Mouse (Mus musculus) right cerebral cortex, adult 2 months (tissue): ENCODE measurements around the gene Kctd20.

Source experiments
- DNase-seq, 2 experiments: peaks; one replicate each; pipeline ENCODE4 v3.0.0; 2021 to 2022; ENCODE audit warnings: low spot score in 2 of 2

Gene Kctd20

DNA sequence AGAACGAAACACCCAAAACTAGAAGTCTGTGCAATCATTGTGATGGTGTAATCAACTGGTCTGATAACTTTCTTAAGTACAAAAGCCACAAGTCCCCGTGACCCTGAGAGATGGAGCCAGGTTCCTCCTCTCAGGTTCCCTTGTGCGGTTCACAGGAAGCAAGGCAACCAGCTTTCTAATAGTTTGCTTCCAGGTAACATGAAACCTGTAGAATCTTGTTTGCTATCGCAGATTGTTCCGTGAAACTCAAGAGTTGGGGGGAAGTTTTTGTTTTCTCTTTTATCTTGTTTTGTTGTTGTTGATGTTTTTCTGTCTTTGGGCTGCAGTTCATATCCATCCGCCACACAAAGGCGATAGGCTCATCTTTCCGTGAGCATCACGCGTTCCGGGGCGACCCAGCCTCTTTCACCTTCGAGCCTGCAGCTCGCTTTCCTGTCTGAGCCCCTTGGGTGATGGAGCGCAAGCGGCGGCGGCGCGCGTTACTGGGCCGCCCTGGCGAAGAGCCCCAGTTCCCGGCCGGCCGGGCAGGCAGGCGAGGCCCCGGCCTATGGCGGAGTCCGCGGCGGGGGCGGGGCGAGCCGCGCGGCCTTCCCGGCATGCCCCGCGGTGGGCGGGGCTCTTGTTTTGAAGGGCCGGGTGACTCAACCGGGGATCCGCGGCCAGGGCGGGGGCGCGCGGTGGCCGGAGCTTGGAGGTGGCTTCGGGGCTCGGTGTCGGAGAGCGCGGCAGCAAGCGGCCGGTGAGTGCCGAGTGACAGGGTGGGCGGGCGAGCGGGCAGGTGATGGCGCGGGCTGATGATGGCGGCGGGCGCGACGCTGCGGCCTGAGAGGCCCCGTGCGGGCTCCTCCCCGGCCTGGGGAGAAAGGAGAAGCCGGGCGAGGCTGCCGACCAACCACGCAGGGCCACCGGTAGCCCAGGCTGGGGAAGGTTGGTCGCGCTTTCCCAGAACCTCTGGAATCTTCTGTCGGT lies at the start of gene Kctd20:
Kctd20 (plus strand) TSS at position 120 of the 969 bp plus-strand sequence.
- DNase-seq: peak; percentile 85 to 88

DNA sequence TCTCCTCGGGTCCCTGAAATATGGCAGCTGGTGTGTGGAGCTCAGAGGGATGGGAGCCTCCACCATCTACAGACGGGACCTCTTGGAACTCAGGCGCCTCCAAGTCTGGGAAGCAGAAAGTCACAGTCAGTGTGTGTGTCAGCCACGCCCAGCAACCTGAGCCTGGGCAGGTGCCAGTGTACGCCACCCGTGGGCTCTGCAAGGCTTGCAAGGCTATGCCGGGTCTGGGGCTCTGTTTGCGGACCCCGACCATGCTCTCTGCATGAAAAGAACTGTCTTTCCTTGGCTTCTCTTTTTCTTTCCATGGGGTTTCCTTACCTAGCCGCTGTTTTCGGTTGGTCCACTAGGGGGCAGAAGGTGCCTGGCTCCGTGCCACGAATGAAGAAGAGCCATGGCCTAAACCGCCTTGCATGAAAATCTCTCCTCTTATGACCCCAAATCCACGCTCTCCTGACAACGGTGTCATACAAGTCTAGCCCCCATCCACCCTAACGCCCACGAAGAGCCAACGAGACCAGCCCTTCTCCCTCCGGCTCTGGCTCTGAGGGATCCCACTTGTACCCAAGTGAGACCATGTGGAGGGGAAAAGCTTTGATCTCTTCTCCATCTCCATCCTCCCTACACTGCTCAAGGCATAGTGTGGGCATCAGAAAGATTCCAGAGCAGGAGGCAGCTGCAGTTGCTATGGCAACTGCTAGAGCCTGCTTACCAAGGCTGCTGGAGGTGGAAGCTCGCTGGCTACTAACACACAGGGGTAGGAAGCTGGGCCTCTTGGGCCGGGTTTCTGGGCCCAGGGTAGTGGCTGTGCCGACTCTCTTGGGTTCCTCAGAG lies 47.0 kb upstream of the Kctd20 start:
- DNase-seq: peak; percentile 70 to 73

DNA sequence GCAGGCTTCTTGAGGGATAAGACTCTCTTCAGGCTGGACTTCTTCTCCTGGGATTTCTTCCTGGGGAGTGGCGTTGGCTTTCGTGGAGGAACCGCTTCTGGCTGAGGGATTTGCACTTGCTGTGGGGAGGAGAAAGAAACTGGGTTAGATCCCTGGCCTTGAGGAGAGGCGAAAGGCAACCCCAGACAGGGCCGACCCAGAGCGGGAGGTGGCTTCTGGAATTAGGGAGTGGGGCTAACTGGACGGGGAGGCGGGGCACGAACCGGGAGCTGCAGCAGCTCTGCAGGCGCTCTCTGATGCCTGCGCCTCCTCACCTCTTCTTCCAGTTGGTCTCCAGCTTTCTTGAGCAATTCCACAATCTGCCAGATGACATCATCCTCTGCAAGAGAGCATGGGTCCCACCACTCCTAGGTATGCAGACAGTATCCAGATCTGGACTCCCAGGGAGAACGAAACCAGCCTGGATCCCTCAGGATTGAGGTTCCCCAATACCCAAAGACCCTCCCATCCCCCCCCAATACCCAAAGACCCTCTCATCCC lies 46.3 kb upstream of the Kctd20 start:
- peak in 1 of 2 experiments; percentile 25 for DNase-seq

DNA sequence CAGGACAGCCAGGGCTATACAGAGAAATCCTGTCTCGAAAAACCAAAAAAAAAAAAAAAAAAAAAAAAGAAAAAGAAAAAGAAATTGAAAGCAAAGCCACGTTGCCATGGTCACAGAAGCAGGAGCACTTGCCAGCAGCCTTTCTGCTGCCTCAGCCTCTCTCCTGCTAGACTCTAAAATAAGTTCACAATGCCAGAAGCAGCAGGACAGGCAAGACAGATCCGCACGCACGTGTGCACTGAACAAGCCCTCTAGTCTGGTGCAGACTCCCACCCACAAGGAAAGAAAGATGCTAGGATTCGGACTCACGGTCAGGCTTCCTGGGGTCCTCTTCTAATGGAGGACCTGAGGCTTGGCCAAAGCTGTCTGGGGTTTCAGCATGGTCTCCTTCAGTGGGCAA lies 43.8 kb upstream of the Kctd20 start:
- DNase-seq: peak; percentile 62 to 64

DNA sequence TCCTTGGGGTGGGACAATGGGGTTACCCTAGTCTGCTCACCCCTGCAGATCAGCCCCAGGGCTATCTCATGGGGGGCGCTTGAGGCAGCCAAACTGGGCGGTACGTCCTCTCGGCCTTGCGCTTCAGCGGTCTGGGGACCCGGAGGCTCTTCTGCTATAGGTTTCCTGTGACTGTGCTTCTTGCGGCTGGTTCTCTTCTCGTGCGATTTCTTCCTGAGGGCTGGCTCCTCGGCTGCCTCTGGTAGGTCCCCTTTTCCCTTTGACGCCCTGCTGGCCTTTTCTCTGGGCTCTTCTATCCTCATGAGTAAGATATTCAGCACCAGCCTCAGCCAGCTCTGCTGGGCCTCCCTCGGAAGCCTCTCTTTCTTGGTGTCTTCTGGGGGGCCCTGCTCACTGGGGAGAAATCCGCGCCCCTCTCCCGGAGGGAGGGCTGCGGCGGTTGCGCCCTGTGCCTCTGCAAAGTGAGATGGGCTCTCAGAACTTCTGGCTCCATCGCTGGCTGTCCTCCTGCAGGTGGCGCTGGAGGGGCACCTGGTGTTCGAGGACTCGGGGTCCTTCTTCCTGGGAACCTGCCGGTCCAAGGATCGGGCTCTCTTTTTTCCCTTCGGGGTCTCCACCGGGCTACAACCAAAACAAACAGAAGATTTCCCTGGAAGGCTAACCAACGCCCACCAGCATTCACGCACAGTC lies 42.4 kb upstream of the Kctd20 start:
- peak; percentile 36 to 37 for DNase-seq

DNA sequence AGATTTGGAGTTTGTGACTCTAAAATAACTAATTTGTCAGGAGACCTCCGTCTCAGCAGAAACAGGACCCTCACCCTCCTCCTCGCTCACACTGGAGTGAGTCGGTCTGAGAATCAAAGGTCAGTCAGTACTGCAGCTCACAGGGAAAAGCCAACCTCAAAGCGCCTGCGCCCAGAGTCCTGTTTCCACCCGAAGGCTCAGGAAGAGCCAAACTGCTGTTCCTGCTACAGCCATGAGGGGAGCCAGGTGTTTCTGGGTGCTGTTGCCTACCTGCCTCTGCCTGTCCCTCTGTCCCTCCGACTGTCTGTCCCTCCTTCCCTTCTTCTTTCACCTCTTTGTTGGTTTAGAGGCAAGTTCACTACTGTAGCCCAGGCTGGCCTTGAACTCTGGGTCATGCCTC lies 41.6 kb upstream of the Kctd20 start:
- no peak for DNase-seq

DNA sequence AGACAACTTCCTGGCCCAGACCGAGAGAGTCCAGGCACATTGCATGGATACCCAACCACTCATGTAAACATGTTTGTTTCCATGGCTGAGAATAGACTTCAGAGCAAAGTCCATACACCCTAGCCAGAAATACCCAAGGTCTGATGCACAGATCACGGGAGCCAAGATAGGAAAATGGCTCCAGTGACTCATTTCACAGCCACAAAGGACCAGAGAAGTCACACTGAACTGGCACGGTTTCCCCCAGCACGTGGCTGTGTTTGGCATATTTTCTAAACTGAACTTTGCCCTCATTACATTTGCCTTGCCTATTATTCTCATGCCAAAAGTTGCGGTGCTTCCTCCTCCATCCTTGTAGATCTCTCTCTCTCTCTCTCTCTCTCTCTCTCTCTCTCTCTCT lies 38.5 kb upstream of the Kctd20 start:
- DNase-seq: no peak

DNA sequence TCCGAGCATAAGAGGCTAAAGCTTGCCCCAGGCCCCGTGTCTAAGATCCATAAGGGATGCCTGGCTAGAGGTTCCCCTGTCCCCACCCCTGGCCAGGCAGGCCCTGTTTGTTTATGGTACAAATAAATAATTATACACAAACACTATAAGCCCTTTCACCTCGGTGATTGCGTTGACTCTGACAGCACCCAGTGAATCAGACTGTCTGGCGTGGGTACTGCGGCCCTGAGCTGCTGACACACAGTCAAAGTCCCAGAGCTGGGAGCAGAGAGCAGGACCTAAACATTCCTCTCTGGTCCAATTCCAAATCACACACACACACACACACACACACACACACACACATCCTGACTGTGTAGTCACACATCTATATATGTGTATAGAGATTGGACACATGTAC lies 37.8 kb upstream of the Kctd20 start:
- no peak for DNase-seq

DNA sequence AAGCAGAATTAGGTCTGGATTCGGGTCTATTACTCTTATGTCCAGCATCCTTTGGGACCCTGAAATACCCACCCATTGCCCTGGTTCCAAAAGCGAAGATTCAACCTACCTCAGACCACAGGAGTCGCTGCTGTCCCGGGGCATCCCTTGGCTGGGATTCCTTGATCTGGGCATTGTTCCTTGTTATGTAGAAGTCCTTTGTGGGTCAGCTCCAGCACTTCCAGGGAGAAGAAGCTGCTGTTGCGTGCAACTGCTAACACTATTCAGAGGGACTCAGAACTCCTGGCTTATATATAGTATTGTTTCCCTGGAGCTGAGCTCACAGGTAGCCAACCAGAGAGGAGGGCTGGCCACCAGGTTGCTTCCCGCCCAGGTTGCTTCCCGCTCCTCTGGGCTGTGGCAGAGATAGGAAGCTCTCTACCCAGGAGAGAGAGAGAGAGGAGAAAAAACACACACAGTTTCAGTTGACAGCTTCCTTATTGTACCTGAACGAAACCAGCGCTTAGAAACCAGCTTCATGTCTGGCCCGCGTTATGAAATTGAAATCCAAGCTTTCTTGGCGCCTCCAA lies 36.6 kb upstream of the Kctd20 start, which contains the start of gene 4930539E08Rik:
4930539E08Rik (minus strand) TSS at position 265 of the 569 bp plus-strand sequence.
- no peak for DNase-seq

DNA sequence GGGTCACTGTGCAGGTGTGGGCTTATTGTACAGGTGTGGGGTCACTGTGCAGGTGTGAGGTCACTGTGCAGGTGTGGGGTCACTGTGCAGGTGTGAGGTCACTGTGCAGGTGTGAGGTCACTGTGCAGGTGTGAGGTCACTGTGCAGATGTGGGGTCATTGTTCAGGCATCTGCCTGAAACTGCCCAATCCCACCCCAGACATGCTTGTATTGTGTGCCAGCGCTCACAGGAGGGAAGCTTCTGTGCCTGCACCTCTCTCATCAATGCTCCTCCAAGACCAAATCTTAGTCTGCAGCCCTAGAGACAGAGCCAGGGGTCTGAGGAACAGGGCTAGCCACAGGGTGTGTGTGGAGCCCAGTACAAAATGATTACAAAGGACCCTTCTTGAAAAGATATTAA lies 35.2 kb upstream of the Kctd20 start:
- no peak for DNase-seq

DNA sequence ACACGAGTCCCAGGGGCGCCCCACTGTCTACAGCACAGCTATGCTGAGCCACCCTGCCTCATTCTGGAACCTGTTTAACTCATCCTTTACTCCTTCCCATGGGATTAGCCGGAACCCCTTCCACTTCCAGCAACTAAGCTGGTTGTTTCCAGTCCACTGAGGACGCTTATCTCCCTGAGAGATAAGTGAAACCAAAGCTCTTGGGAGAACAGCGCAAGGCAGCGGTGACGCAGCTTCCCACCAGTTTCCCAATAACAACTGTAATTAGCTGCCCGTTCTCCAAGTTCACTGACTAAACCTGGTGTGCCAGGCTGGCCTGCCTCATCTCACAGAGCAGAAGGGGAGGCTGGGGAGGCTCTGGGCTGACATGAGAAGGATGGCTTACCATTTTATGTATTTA lies 30.7 kb upstream of the Kctd20 start:
- DNase-seq: no peak

DNA sequence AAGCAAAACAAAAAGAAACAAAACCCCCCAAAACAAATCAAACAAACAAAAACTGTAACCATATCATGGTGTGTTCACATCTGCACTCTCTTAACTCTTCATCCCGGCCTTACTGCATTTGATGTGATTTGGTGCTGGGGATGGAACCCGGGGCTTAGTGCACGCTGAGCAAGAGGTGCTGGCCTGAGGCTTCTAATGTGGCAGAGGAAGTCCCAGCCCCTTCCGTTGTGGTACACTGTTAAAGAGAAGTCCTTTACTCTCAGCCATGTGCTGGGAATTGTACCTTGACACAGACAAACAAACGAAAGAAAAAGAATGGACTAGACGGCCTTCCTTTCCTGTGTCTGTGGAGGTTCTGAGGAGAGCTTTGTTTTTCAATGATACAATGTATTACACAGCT lies 29.7 kb upstream of the Kctd20 start:
- DNase-seq: no peak

DNA sequence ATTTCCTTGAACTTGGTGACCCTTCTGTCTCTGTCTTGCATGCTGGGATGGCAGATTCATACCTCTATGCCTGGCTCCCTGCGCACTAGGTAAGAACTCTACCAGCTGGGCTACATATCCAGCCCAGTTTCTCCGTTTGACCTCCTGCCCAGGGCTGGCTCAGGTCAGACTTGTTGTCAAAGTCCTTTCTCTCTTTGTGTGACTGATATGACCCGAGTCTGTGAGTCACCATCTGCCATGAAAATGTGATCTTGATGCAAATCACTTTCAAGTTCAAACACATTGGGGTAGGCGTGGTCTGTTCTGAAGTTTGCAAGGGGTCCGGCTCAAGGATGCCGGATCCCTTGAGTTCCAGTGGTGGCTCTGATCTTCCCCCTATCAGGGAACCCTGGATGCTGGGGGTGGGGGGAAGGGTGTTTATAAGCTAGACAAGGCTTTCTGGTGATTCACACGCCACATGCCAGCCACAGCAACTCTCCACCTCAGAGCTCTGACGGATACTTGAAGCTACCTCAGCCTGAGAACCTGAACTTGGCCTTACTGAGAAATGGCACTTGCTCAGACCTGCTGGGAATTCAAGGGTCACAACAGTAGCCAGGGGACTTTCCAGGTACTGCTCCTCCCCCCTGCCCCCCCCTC lies 26.7 kb upstream of the Kctd20 start:
- DNase-seq: no peak

DNA sequence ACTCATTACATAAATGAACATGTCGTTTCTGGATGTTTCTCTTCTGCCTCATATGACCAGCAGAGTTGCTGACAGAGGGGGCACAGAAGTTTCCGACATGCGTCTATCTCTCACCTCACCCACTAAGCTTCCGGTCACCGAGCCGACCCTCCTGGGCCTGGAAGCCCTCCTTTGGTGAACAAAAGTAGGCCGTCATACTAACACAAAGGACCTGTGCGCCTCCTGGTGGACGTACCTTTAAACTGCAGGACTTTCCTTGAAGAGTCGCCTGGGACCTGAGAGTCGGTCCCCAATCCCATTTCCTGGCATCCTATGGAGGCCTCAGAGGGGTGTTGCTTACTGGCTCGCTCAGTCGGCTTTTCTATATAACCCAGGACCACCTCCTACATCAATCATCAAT lies 25.4 kb upstream of the Kctd20 start:
- peak; percentile 89 to 92 for DNase-seq

DNA sequence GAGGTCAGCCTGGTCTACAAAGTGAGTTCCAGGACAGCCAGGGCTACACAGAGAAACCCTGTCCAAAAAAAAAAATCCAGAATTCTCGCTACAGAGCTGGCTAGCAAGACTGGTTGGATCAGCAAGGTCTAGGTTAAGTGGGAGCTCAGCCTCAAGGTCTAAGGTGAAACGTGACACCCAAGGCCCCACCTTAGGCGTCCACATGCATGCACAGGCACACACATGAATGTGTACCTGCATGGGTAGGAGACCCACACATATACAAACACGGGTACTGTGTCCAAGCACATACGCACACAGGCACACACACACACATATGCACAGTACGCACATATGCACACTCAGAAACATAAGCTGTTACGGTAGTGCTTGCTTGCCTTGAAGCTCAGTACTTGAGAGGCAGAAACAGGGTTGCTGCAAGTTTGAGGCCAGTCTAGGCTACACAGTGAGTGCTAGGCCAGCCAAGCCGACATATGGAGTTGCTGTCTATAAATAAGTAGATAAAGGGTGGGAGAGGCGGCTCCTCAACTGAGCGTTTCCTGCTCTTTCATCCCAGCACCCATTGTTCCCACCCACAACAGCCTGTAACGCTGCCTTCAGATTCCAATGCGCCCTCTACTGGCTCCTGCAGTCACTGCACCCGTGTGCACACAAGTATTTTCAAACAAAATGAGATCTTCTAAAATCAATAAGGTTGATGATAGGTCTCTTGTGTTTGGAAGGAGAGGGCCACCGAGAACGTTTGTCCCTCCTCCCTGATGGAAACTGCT lies 24.7 kb upstream of the Kctd20 start:
- peak; percentile 31 to 49 for DNase-seq

DNA sequence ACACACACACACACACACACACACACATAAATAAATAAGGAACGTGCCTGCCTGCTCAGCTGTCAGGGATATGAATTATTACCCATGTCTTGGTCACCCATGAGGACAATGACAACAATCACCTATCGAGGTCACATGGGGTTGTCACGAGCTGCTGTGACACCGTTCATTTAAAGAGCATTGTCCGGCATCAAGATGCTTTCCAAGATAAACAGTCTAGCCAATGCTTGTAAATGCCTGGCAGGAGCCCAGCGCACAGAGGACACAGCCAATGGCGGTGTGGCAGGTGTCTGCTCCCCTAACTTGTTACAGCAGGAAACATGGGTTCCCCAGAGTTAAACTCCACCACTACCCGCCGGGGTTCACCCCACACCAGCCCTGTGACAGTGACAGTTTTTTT lies 23.7 kb upstream of the Kctd20 start:
- DNase-seq: no peak

DNA sequence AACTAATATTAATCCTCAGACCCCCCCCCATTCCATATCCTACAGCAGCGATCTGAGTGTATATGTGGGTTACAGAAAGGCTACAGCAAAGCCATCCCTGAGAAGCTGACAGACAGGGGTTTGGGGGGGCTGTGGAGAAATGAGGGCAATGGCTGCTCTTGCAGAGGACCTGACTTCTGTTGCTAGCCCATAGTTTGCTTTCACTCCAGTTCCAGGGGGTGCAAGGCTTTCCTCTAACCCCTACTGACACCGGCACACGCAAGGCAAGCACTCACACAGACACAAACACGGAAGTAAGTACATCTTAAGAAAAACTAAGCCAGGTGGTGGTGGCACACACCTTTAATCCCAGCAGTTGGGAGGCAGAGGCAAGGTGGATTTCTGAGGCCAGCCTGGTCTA lies 22.4 kb upstream of the Kctd20 start:
- DNase-seq: no peak

DNA sequence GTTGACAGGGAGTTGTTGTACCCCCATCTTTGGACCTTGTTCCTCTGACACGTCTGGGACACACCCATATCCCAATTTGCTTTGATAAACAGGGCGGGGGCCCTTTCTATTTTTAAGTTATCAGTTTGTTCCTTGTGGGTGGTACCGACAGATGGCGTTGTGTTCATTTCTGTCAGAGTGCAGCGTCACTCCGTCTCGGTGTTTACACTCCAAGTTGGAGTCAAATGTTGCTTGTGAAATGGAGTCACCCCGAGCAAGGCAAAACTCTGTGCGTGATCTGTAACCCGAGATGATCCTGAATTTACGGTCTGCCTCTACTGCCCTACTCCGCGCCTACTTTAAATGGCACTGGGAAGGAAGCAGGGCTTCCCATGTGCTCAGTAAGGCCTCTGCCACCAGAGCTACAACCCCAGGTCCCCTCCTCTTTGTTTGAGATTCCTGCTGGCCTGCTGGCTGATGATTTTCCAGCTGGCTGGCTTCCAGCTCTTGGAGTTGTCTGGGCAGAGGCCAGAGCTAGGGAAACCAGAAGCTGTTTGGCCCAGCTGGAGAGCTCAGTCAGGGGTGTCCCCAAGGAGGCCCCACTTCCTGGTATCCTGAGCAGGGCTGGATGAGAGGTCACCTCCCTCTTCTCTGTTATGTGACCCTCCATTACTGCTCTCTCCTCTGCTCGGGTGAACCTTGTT lies 21.2 kb upstream of the Kctd20 start:
- peak in 1 of 2 experiments; percentile 54 for DNase-seq

DNA sequence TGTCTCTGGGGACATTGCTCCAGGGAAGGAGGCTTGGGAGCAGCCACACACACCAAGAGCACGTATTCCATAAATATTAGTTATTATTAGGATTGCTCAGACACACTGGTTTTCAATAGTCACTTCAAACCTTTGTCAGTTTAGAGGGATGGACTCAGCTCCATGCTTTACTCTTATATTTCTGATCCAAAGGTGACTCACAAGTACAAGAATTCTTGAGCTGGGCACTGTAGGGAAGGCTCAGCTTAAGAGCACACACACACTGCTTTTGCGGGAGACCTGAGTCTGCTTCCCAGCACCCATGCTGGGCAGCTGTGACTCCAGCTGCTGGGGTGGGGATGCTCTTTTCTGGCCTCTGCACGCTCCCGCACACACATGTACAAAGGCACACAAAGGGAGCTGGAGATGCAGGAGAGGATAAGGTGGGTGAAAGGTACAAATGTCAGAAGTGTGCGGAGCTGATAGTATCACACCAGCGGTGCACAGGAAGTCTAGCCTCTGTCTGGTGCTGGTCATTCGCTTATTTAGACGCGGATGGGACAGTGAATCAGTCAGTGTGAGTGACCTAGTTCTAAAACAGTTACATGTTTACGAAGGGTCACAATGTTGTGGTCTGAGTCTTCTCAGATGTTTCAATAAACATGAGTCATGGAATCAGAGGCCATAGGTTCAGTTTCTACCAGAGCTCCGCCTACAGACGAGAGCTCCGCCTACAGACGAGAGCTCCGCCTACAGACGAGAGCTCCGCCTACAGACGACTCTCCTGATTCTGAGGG lies 20.1 kb upstream of the Kctd20 start:
- no peak for DNase-seq
